Mouse (Mus musculus) myocyte (in vitro differentiated cells): ENCODE data around the gene Hcfc2. TPM values are rescaled to one million over a fixed set of nuclear protein-coding genes. Genes with fewer than 3 reads are reported as not detected.

Source experiments
- H3K27me3 ChIP-seq: one replicate; pipeline ENCODE4 v1.6.1; 2011; ENCODE audit not compliant: control insufficient read depth, insufficient read depth, insufficient read length
- H3K36me3 ChIP-seq: one replicate; pipeline ENCODE4 v1.6.1; 2011; ENCODE audit not compliant: control insufficient read depth, insufficient read depth
- H3K4me2 ChIP-seq: one replicate; pipeline ENCODE4 v1.6.1; 2011; ENCODE audit warnings: low read depth, control low read depth
- H3K4me3 ChIP-seq: one replicate; pipeline ENCODE4 v1.5.1; 2011; ENCODE audit warnings: mild to moderate bottlenecking, control low read depth, moderate library complexity
- H3K79me2 ChIP-seq: one replicate; pipeline ENCODE4 v1.6.1; 2011; ENCODE audit not compliant: control insufficient read depth, insufficient read depth
- H3ac ChIP-seq: one replicate; pipeline ENCODE4 v1.6.1; 2011; ENCODE audit not compliant: control insufficient read depth, insufficient read length
- CEBPB ChIP-seq: IDR thresholded peaks from 2 replicates; pipeline ENCODE4 v1.6.1; 2011; ENCODE audit warnings: mild to moderate bottlenecking, moderate library complexity; ENCODE audit not compliant: poor library complexity, insufficient read depth, severe bottlenecking
- E2F4 ChIP-seq: IDR thresholded peaks from one replicate; pipeline ENCODE4 v1.6.1; 2011; ENCODE audit warnings: mild to moderate bottlenecking, control low read depth, moderate library complexity; ENCODE audit not compliant: insufficient read depth
- MAX ChIP-seq: IDR thresholded peaks from one replicate; pipeline ENCODE4 v1.6.1; 2011; ENCODE audit warnings: low read depth, mild to moderate bottlenecking, control low read depth
- MYOD1 ChIP-seq, 3 experiments: IDR thresholded peaks; one replicate each; pipeline ENCODE4 v1.6.1; 2011; ENCODE audit warnings: control low read depth in 2 of 3, low read depth in 2 of 3, mild to moderate bottlenecking in 2 of 3, moderate library complexity in 1 of 3; ENCODE audit not compliant: insufficient read length in 2 of 3, control insufficient read depth in 1 of 3
- MYOG ChIP-seq, 3 experiments: IDR thresholded peaks; one replicate each; pipeline ENCODE4 v1.6.1; 2011; ENCODE audit warnings: control low read depth in 2 of 3, low read depth in 2 of 3, mild to moderate bottlenecking in 2 of 3; ENCODE audit not compliant: insufficient read length in 2 of 3, control insufficient read depth in 1 of 3, insufficient read depth in 1 of 3
- POLR2A ChIP-seq: IDR thresholded peaks from one replicate; pipeline ENCODE4 v1.6.1; 2011; ENCODE audit warnings: low read depth, mild to moderate bottlenecking, control low read depth, moderate library complexity; ENCODE audit not compliant: insufficient read length
- POLR2AphosphoS2 ChIP-seq: IDR thresholded peaks from one replicate; pipeline ENCODE4 v1.6.1; 2011; ENCODE audit warnings: low read depth, control low read depth; ENCODE audit not compliant: insufficient read length
- REST ChIP-seq: IDR thresholded peaks from one replicate; pipeline ENCODE4 v1.6.1; 2011; ENCODE audit warnings: mild to moderate bottlenecking, control low read depth, moderate library complexity; ENCODE audit not compliant: insufficient read depth, insufficient read length
- SRF ChIP-seq: IDR thresholded peaks from one replicate; pipeline ENCODE4 v1.6.1; 2011; ENCODE audit warnings: low read depth; ENCODE audit not compliant: control insufficient read depth, insufficient read length
- TCF12 ChIP-seq: IDR thresholded peaks from one replicate; pipeline ENCODE4 v1.6.1; 2011; ENCODE audit warnings: mild to moderate bottlenecking, control low read depth; ENCODE audit not compliant: poor library complexity, insufficient read depth, severe bottlenecking
- TCF3 ChIP-seq: IDR thresholded peaks from one replicate; pipeline ENCODE4 v1.6.1; 2011; ENCODE audit warnings: low read depth, control low read depth; ENCODE audit not compliant: insufficient read length
- USF1 ChIP-seq: IDR thresholded peaks from one replicate; pipeline ENCODE4 v1.6.1; 2011; ENCODE audit warnings: low read depth, mild to moderate bottlenecking, control low read depth, moderate library complexity
- polyA plus RNA-seq: library from polyadenylated mRNA; unstranded; fragments of >200 nt; fragmentation: generic; extraction: Trizol; gene quantifications from one replicate; pipeline ENCODE4 v1.2.1, GENCODE M21; 2012; ENCODE audit warnings: missing spikeins

Hcfc2 gene
- polyA plus RNA-seq, 1 experiment, result 13.0 TPM

DNA sequence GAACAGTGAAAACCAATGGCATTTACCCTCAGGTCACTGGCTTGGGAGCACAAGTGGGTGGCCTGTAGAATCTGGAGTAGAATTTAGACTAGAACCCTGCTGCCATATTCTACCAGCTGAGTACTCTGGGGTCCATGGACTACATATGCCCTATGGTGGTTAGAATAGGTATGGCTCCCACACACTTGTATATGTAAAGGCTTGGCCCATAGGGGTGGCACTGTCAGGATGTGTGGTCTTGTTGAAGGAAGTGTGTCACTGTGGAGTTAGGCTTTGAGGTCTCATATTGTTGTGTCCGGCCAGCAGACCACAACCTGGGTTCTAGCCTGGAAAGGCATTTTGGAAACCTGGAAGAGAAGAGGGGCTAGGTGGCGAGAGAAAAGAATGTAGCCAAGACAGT is 74.8 kb downstream of the Hcfc2 start:
- H3K4me3 ChIP-seq, result no peak overlapping the region
- H3K79me2 ChIP-seq, result no peaks in the 10 kb centered on the region
- H3K27me3 ChIP-seq, result no peaks in the 10 kb centered on the region
- H3K36me3 ChIP-seq, result no peaks in the 10 kb centered on the region
- no peak overlapping the region for H3K4me2 ChIP-seq
- H3ac ChIP-seq, result no peak overlapping the region
- TF ChIP-seq REST (no peak), POLR2AphosphoS2 (no peak), SRF (no peak), POLR2A (no peak), TCF12 (no peak)

- Histone ChIP-seq H3K4me3 (no peak overlapping the region), H3K79me2 (no peaks in the 10 kb centered on the region), H3K4me2 (no peak overlapping the region), H3ac (no peak overlapping the region), H3K27me3 (no peaks in the 10 kb centered on the region), H3K36me3 (no peaks in the 10 kb centered on the region)
- TF ChIP-seq MYOD1 (IDR thresholded peaks at IDR 0.05; ENCODE audit: control insufficient read depth in 1 of 3, insufficient read length in 2 of 3, low read depth in 2 of 3) (no peak), E2F4 (no peak), SRF (no peak), CEBPB (no peak), MAX (no peak), POLR2A (no peak), USF1 (no peak), TCF3 (no peak), POLR2AphosphoS2 (no peak), TCF12 (no peak), REST (no peak), MYOG (IDR thresholded peaks at IDR 0.05; ENCODE audit: control insufficient read depth in 1 of 3, insufficient read depth in 1 of 3, insufficient read length in 2 of 3, low read depth in 2 of 3) (no peak)
These were observed 75.7 kb downstream of the Hcfc2 start for GRCm38 (mm10) chr10:82771595-82772170.

DNA sequence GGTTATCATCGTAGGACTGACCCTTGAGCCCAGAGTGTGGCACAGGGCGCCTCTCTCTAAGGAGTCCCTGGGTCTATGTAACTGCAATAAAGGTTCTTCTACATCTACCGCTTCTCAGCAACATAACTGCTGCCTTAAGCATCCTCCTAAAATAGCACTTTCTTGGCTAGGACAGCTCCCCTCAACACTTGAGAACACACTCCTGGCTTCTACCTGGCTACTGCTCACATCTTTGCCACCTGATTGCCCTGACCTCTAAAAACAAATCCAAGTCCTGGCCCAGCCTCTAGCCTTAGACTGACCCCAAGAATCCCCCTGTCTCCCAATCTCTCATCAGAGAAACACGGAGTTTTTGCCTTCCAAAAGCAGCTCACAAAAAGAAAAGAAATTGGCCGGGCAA is 78.9 kb downstream of the Hcfc2 start:
- no peak overlapping the region for H3K4me3 ChIP-seq
- H3ac ChIP-seq, result no peak overlapping the region
- TF ChIP-seq CEBPB, result no peak
- H3K36me3 ChIP-seq, result no peaks in the 10 kb centered on the region
- no peaks in the 10 kb centered on the region for H3K79me2 ChIP-seq
- no peaks in the 10 kb centered on the region for H3K27me3 ChIP-seq
- no peak overlapping the region for H3K4me2 ChIP-seq

DNA sequence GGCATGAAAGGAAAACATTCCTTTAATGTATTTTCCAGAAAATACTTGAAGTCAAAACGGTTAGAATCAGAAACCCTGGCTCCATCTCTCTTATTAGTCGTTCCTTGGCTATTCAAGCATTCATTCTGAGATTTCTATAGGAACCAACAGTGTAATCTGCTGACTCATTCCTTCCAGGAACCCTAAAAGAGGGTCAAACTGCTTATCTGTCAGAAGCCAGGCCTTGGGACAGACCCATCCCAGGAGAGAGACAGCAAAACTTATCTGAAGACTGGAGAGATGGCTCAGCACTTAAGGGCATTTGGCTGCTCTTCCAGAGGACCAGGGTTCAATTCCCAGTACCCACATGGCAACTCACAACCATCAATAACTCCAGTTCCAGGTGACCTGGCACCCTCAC is 81.1 kb downstream of the Hcfc2 start:
- no peak overlapping the region for H3K4me2 ChIP-seq

DNA sequence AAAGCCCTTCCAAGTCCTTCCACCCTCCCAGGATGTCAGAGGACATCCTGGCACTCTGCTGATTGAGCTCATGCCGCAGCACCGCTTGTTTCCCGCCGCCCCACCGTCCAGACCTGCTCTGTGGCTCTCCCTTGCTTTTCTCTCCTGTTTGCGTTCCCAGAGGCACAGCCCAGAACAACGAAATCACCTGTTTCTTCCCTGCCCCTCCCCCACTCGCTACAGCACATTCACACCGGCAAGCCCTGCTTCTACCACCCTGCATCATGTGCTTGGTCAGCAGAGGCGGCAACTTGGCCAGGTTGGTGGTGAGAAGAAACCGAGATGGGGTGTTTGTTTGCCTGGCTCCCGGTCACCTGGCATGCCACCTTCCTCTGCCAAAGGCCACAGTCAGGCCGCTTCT is 81.9 kb downstream of the Hcfc2 start:
- H3K79me2 ChIP-seq, result no peaks in the 10 kb centered on the region
- no peak overlapping the region for H3K4me3 ChIP-seq
- H3ac ChIP-seq, result no peak overlapping the region
- no peak overlapping the region for H3K4me2 ChIP-seq
- no peaks in the 10 kb centered on the region for H3K27me3 ChIP-seq
- TF ChIP-seq POLR2AphosphoS2, result no peak
- TF ChIP-seq MYOD1 (IDR thresholded peaks at IDR 0.05; ENCODE audit: control insufficient read depth in 1 of 3, insufficient read length in 2 of 3, low read depth in 2 of 3), result no peak
- no peak for TF ChIP-seq E2F4
- TF ChIP-seq USF1, result no peak
- TF ChIP-seq SRF, result no peak
- no peak for TF ChIP-seq REST
- TF ChIP-seq MYOG (IDR thresholded peaks at IDR 0.05; ENCODE audit: control insufficient read depth in 1 of 3, insufficient read depth in 1 of 3, insufficient read length in 2 of 3, low read depth in 2 of 3), result no peak
- TF ChIP-seq POLR2A, result no peak
- no peak for TF ChIP-seq TCF3
- TF ChIP-seq CEBPB, result no peak
- TF ChIP-seq TCF12, result no peak
- TF ChIP-seq MAX, result no peak
- no peaks in the 10 kb centered on the region for H3K36me3 ChIP-seq

More for the DNA sequence above, 81.1 kb downstream of the Hcfc2 start:
- no peaks in the 10 kb centered on the region for H3K79me2 ChIP-seq
- H3ac ChIP-seq, result no peak overlapping the region
- H3K4me3 ChIP-seq, result no peak overlapping the region
- H3K27me3 ChIP-seq, result no peaks in the 10 kb centered on the region
- no peaks in the 10 kb centered on the region for H3K36me3 ChIP-seq
- TF ChIP-seq MAX, result no peak
- TF ChIP-seq TCF3, result no peak
- no peak for TF ChIP-seq POLR2A
- TF ChIP-seq REST, result no peak
- TF ChIP-seq CEBPB, result no peak
- no peak for TF ChIP-seq MYOG (IDR thresholded peaks at IDR 0.05; ENCODE audit: control insufficient read depth in 1 of 3, insufficient read depth in 1 of 3, insufficient read length in 2 of 3, low read depth in 2 of 3)
- TF ChIP-seq E2F4, result no peak
- TF ChIP-seq MYOD1 (IDR thresholded peaks at IDR 0.05; ENCODE audit: control insufficient read depth in 1 of 3, insufficient read length in 2 of 3, low read depth in 2 of 3), result no peak
- TF ChIP-seq USF1, result no peak
- no peak for TF ChIP-seq POLR2AphosphoS2
- no peak for TF ChIP-seq TCF12
- TF ChIP-seq SRF, result no peak
